Mouse (Mus musculus) adrenal gland, postnatal 36 days (tissue): ENCODE data around the gene Bod1. TPM values are rescaled to one million over a fixed set of nuclear protein-coding genes. Genes with fewer than 3 reads are reported as not detected.

Experiments
- DNase-seq, 2 experiments: peaks; one replicate each; pipeline ENCODE4 v3.0.0; 2021; ENCODE audit warnings: mixed read lengths in 1 of 2
- long read RNA-seq, 2 experiments: library from polyadenylated mRNA; stranded (forward); transcript quantifications; one replicate each; pipeline ENCODE4 v2.0.0; 2021; ENCODE audit warnings: borderline sequencing depth in 2 of 2
- total RNA-seq, 2 experiments: library from RNA; stranded (reverse); gene quantifications; 2 replicates each; pipeline ENCODE4 v1.2.3; 2021

The Bod1 gene
- total RNA-seq: 10 to 100 TPM; 64.4 to 73.4 TPM
- long read RNA-seq, experiment 1, transcript Bod1-201 (4 exons, 1,394 nt): major isoform, 136 of 145 reads
- long read RNA-seq, experiment 1, partial matches to known transcripts: 2 of 145 reads
- long read RNA-seq, experiment 1, other reads (novel, unspliced or antisense): 5 of 145 reads
- long read RNA-seq, experiment 2, transcript Bod1-201 (4 exons, 1,394 nt): major isoform, 45 of 52 reads
- long read RNA-seq, experiment 2, partial matches to known transcripts: 4 of 52 reads
- long read RNA-seq, experiment 2, other reads (novel, unspliced or antisense): 3 of 52 reads

GRCm38 (mm10) chr11:31671354-31672169 lies at the start of gene Bod1:
TSS of gene Bod1 (minus strand) at chr11:31671885.
- DNase-seq: peak; percentile 93 to 94

GRCm38 (mm10) chr11:31719090-31719489 lies 47.4 kb upstream of the Bod1 start:
- no peak for DNase-seq

GRCm38 (mm10) chr11:31717926-31718735 lies 46.4 kb upstream of the Bod1 start:
- DNase-seq: peak; percentile 83

GRCm38 (mm10) chr11:31713641-31714121 lies 42.0 kb upstream of the Bod1 start:
- DNase-seq: peak; percentile 85 to 86

GRCm38 (mm10) chr11:31713116-31713515 lies 41.4 kb upstream of the Bod1 start:
- no peak for DNase-seq

- DNase-seq: no peak
Measured at GRCm38 (mm10) chr11:31707771-31708170, 36.1 kb upstream of the Bod1 start.

GRCm38 (mm10) chr11:31703173-31703572 lies 31.5 kb upstream of the Bod1 start:
- no peak for DNase-seq

- peak; percentile 26 to 27 for DNase-seq
Measured at GRCm38 (mm10) chr11:31701901-31702300, 30.2 kb upstream of the Bod1 start.

GRCm38 (mm10) chr11:31699502-31699901 lies 27.8 kb upstream of the Bod1 start:
- DNase-seq: no peak

- DNase-seq: no peak
Measured at GRCm38 (mm10) chr11:31694801-31695200, 23.1 kb upstream of the Bod1 start.

GRCm38 (mm10) chr11:31694109-31694508 lies 22.4 kb upstream of the Bod1 start:
- DNase-seq: no peak

GRCm38 (mm10) chr11:31693322-31693721 lies 21.6 kb upstream of the Bod1 start:
- no peak for DNase-seq

GRCm38 (mm10) chr11:31688956-31689355 lies 17.3 kb upstream of the Bod1 start:
- no peak for DNase-seq

GRCm38 (mm10) chr11:31684913-31685567 lies 13.4 kb upstream of the Bod1 start:
- no peak for DNase-seq

GRCm38 (mm10) chr11:31684126-31684525 lies 12.4 kb upstream of the Bod1 start:
- no peak for DNase-seq

GRCm38 (mm10) chr11:31679840-31680381 lies 8.2 kb upstream of the Bod1 start:
- no peak for DNase-seq

GRCm38 (mm10) chr11:31677309-31677708 lies 5.6 kb upstream of the Bod1 start:
- DNase-seq: no peak

GRCm38 (mm10) chr11:31676661-31677252 lies 5.1 kb upstream of the Bod1 start:
- peak; percentile 14 to 38 for DNase-seq

- DNase-seq: peak in 1 of 2 experiments; percentile 59
Measured at GRCm38 (mm10) chr11:31675430-31675829, 3.7 kb upstream of the Bod1 start.

GRCm38 (mm10) chr11:31672170-31672563 lies 482 bp upstream of the Bod1 start:
- no peak for DNase-seq

GRCm38 (mm10) chr11:31670468-31670921 lies 1.2 kb downstream of the Bod1 start:
- peak in 1 of 2 experiments; percentile 27 for DNase-seq
